ENCODE assay signal across 19 mouse cellular contexts in genomic region chr10:117097116-117097698, GRCm38 (mm10). TPM values are rescaled to one million over a fixed set of nuclear protein-coding genes. Genes with fewer than 3 reads are reported as not detected.
DNase-seq lines count a peak whose midpoint lies in the region; ATAC-seq and TF ChIP-seq lines count a peak whose summit lies in the region.
"Had no signal": no experiment of that assay in that cellular context is flagged by ENCODE, and none has a peak within 500 bp of the region (broad histone marks: within the 10 kb centered on the region; RNA-seq: fewer than 3 reads in every experiment).

No protein-coding gene starts in this region.

- TF ChIP-seq CTCF in intestine, postnatal 0 days (IDR thresholded peaks at IDR 0.05; ENCODE audit: low read depth), result no peak

- H3K4me1 ChIP-seq in intestine, embryonic 15.5 days (replicated peaks), result peaks cover 10% of the 10 kb centered on the region
- H3K4me1 ChIP-seq in intestine, postnatal 0 days (replicated peaks; ENCODE audit: control insufficient read depth, insufficient read depth, low read length), result no peaks in the 10 kb centered on the region

- H3K4me3 ChIP-seq in intestine, embryonic 15.5 days (replicated peaks), result no peak overlapping the region
- no peak overlapping the region for H3K4me3 ChIP-seq in intestine, postnatal 0 days (ENCODE audit: low read depth, low read length)
- H3K4me3 ChIP-seq: erythroblast, embryonic 14.5 days; heart, embryonic 13.5 days; lung, embryonic 15.5 days; megakaryocyte, embryonic 14.5 days; neural tube, embryonic 13.5 days had no signal

- peak; percentile 29; the same call in 1 of the 2 replicates for ATAC-seq in intestine, embryonic 15.5 days
- ATAC-seq in intestine, postnatal 0 days, result no peak
- ATAC-seq in megakaryocyte progenitor cell, adult 5-6 weeks (replicated peaks; ENCODE audit: poor library complexity), result peak; percentile 96

- H3K27me3 ChIP-seq in intestine, embryonic 15.5 days (replicated peaks), result no peaks in the 10 kb centered on the region
- H3K27me3 ChIP-seq in intestine, postnatal 0 days (replicated peaks; ENCODE audit: control insufficient read depth, insufficient read depth, low read length), result no peaks in the 10 kb centered on the region
- H3K27me3 ChIP-seq: heart, embryonic 13.5 days; lung, embryonic 15.5 days; megakaryocyte, embryonic 14.5 days; neural tube, embryonic 13.5 days had no signal

- no peak overlapping the region for H3K27ac ChIP-seq in intestine, embryonic 15.5 days
- H3K27ac ChIP-seq in intestine, postnatal 0 days (ENCODE audit: low read depth, low read length), result no peak overlapping the region
- H3K27ac ChIP-seq: heart, embryonic 13.5 days; lung, embryonic 15.5 days; neural tube, embryonic 13.5 days had no signal

- no peaks in the 10 kb centered on the region for H3K9me3 ChIP-seq in intestine, embryonic 15.5 days
- H3K9me3 ChIP-seq in intestine, postnatal 0 days (ENCODE audit: control insufficient read depth), result no peaks in the 10 kb centered on the region
- H3K9me3 ChIP-seq: heart, embryonic 13.5 days; lung, embryonic 15.5 days; megakaryocyte, embryonic 14.5 days; neural tube, embryonic 13.5 days had no signal

- 87% methylated on average over 2 of the region's 2 CpGs for WGBS in intestine, embryonic 15.5 days
- 69% methylated on average over 2 of the region's 2 CpGs for WGBS in intestine, postnatal 0 days

- peak; percentile 57 for DNase-seq in c-Kit-positive CD71-positive TER-119-negative erythroid progenitor cells, embryonic 14.5 days (ENCODE audit: low read depth)
- DNase-seq in liver, result peak; percentile 67
- no peak for DNase-seq in ovary, postnatal 36 days (ENCODE audit: low spot score)
- DNase-seq in right cerebral cortex, adult 18-20 months, result no peak
- DNase-seq: adrenal gland, postnatal 25 days; cerebellum, adult 9-11 months; kidney, adult 11 months had no signal

- no peak overlapping the region for H3K4me2 ChIP-seq in intestine, embryonic 15.5 days (replicated peaks)
- no peak overlapping the region for H3K4me2 ChIP-seq in intestine, postnatal 0 days (replicated peaks; ENCODE audit: low read depth)
- H3K4me2 ChIP-seq: heart, embryonic 13.5 days; lung, embryonic 15.5 days; neural tube, embryonic 13.5 days had no signal

- no peaks in the 10 kb centered on the region for H3K36me3 ChIP-seq in intestine, embryonic 15.5 days
- H3K36me3 ChIP-seq in intestine, postnatal 0 days (ENCODE audit: control insufficient read depth, insufficient read depth), result peaks cover 16% of the 10 kb centered on the region
- H3K36me3 ChIP-seq: lung, embryonic 15.5 days; neural tube, embryonic 13.5 days had no signal

- no peak overlapping the region for H3K9ac ChIP-seq in intestine, embryonic 15.5 days
- H3K9ac ChIP-seq in intestine, postnatal 0 days (ENCODE audit: low read depth, low read length), result no peak overlapping the region
- H3K9ac ChIP-seq: heart, embryonic 13.5 days; lung, embryonic 15.5 days; neural tube, embryonic 13.5 days had no signal

RNA-seq across cellular contexts. Expression of gene Cct2, which starts 33.6 kb away (rescaled TPM):
- 238 and 258 TPM in 2 replicates for polyA plus RNA-seq in intestine, embryonic 15.5 days (2015; fragmentation: Nextera tagmentation; extraction: Ambion mirVana)
- 112 and 119 TPM in 2 replicates for polyA plus RNA-seq in intestine, postnatal 0 days (2015; fragmentation: Nextera tagmentation; extraction: Ambion mirVana)
- total RNA-seq in megakaryocyte progenitor cell, adult 5-6 weeks (2015), result 627 and 662 TPM in 2 replicates
- total RNA-seq in megakaryocyte progenitor cell, adult 5-6 weeks (2017), result 516 and 565 TPM in 2 replicates

RNA-seq across cellular contexts. Expression of gene Frs2, which starts 51.1 kb away (rescaled TPM):
- 14.2 and 16.8 TPM in 2 replicates for polyA plus RNA-seq in intestine, embryonic 15.5 days (2015; fragmentation: Nextera tagmentation; extraction: Ambion mirVana)
- 17.9 and 18.5 TPM in 2 replicates for polyA plus RNA-seq in intestine, postnatal 0 days (2015; fragmentation: Nextera tagmentation; extraction: Ambion mirVana)
- 33.5 and 37.9 TPM in 2 replicates for total RNA-seq in megakaryocyte progenitor cell, adult 5-6 weeks (2015)
- 14.4 and 15.1 TPM in 2 replicates for total RNA-seq in megakaryocyte progenitor cell, adult 5-6 weeks (2017)

RNA-seq across cellular contexts. Expression of gene Lrrc10, which starts 52.1 kb away (rescaled TPM):
- not detected in 2 replicates for polyA plus RNA-seq in intestine, embryonic 15.5 days (2015; fragmentation: Nextera tagmentation; extraction: Ambion mirVana)
- polyA plus RNA-seq in intestine, postnatal 0 days (2015; fragmentation: Nextera tagmentation; extraction: Ambion mirVana), result not detected in 2 replicates
- total RNA-seq in megakaryocyte progenitor cell, adult 5-6 weeks (2015), result not detected in 2 replicates
- not detected in 2 replicates for total RNA-seq in megakaryocyte progenitor cell, adult 5-6 weeks (2017)
- total RNA-seq: adrenal gland, postnatal 25 days; left cerebral cortex, adult 18-20 months; monocyte, adult 5-6 weeks had no signal
- polyA plus RNA-seq: erythroblast, embryonic 14.5 days; neural tube, embryonic 13.5 days; spleen, adult 2 months; stomach, embryonic 16.5 days had no signal

Comparison
In these comparisons a context has a peak if more than half of its experiments do, and no peak if none do; other contexts are left out.
1. DNase-seq: peak in c-Kit-positive CD71-positive TER-119-negative erythroid progenitor cells, embryonic 14.5 days (single experiment) and liver (single experiment); none in ovary, postnatal 36 days (single experiment) and right cerebral cortex, adult 18-20 months (single experiment).